ENCODE assay signal across 8 mouse cellular contexts in genomic region chr13:64093341-64093740, GRCm38 (mm10). TPM values are rescaled to one million over a fixed set of nuclear protein-coding genes. Genes with fewer than 3 reads are reported as not detected.
DNase-seq lines count a peak whose midpoint lies in the region; ATAC-seq lines count a peak whose summit lies in the region.

No protein-coding gene starts in this region.

- peak; percentile 96 for DNase-seq in intestine, embryonic 14.5 days (ENCODE audit: low spot score)
- peak; percentile 37 for DNase-seq in brain, embryonic 18.5 days (ENCODE audit: low read depth, low spot score)
- peak; percentile 67 to 74 for DNase-seq in frontal cortex, postnatal 25 days (ENCODE audit: low spot score in 2 of 2)
- DNase-seq in limb, embryonic 10.5 days (ENCODE audit: low spot score) = peak; percentile 85
- peak; percentile 22 to 51 for DNase-seq in natural killer cell, adult 2 months (ENCODE audit: low spot score in 2 of 2)
- peak; percentile 43 for DNase-seq in thymus, postnatal 0 days (ENCODE audit: low spot score)

- no peak overlapping the region for H3K4me3 ChIP-seq in intestine, embryonic 14.5 days (ENCODE audit: low read depth, low read length)
- no peak overlapping the region for H3K4me3 ChIP-seq in intestine, embryonic 16.5 days (ENCODE audit: low read length)
- H3K4me3 ChIP-seq in kidney, embryonic 14.5 days (ENCODE audit: low read length) = no peak overlapping the region
- H3K4me3 ChIP-seq in limb, embryonic 10.5 days = no peak overlapping the region

- no peak overlapping the region for H3K27ac ChIP-seq in intestine, embryonic 14.5 days (ENCODE audit: low read depth)
- no peak overlapping the region for H3K27ac ChIP-seq in intestine, embryonic 16.5 days (ENCODE audit: low read length)
- H3K27ac ChIP-seq in kidney, embryonic 14.5 days (ENCODE audit: low read depth, low read length) = no peak overlapping the region
- H3K27ac ChIP-seq in limb, embryonic 10.5 days = no peak overlapping the region

- no peak overlapping the region for H3K9ac ChIP-seq in intestine, embryonic 14.5 days (ENCODE audit: low read length)
- H3K9ac ChIP-seq in intestine, embryonic 16.5 days (ENCODE audit: low read depth, low read length) = no peak overlapping the region
- no peak overlapping the region for H3K9ac ChIP-seq in kidney, embryonic 14.5 days (ENCODE audit: low read depth, low read length)

- H3K9me3 ChIP-seq in intestine, embryonic 14.5 days (ENCODE audit: control insufficient read depth, low read length) = no peaks in the 10 kb centered on the region
- H3K9me3 ChIP-seq in intestine, embryonic 16.5 days (ENCODE audit: control insufficient read depth, low read length) = no peaks in the 10 kb centered on the region
- no peaks in the 10 kb centered on the region for H3K9me3 ChIP-seq in kidney, embryonic 14.5 days (ENCODE audit: control insufficient read depth, low read length)
- no peaks in the 10 kb centered on the region for H3K9me3 ChIP-seq in limb, embryonic 10.5 days (replicated peaks)

- no peak overlapping the region for H3K4me2 ChIP-seq in intestine, embryonic 14.5 days (ENCODE audit: low read length)
- no peak overlapping the region for H3K4me2 ChIP-seq in intestine, embryonic 16.5 days (ENCODE audit: low read depth, low read length)
- H3K4me2 ChIP-seq in kidney, embryonic 14.5 days (replicated peaks; ENCODE audit: low read depth, low read length) = no peak overlapping the region

- 0% methylated on average over 1 of the region's 1 CpGs for WGBS in intestine, embryonic 14.5 days
- 4% methylated on average over 1 of the region's 1 CpGs for WGBS in intestine, embryonic 16.5 days
- 4% methylated on average over 1 of the region's 1 CpGs for WGBS in kidney, embryonic 14.5 days
- WGBS in limb, embryonic 10.5 days = 10% methylated on average over 1 of the region's 1 CpGs

- H3K4me1 ChIP-seq in intestine, embryonic 14.5 days (replicated peaks; ENCODE audit: control insufficient read depth, insufficient read depth, low read length) = peaks cover 4% of the 10 kb centered on the region; the same call in 1 of the 2 replicates
- no peaks in the 10 kb centered on the region; the same call in 1 of the 2 replicates for H3K4me1 ChIP-seq in intestine, embryonic 16.5 days (ENCODE audit: control insufficient read depth, insufficient read depth, low read length)
- H3K4me1 ChIP-seq in kidney, embryonic 14.5 days (ENCODE audit: control insufficient read depth, insufficient read depth, low read length) = no peaks in the 10 kb centered on the region
- peaks cover 8% of the 10 kb centered on the region; the same call in 1 of the 2 replicates for H3K4me1 ChIP-seq in limb, embryonic 10.5 days

- no peaks in the 10 kb centered on the region for H3K36me3 ChIP-seq in intestine, embryonic 14.5 days (ENCODE audit: control insufficient read depth, insufficient read depth, low read length)
- no peaks in the 10 kb centered on the region for H3K36me3 ChIP-seq in intestine, embryonic 16.5 days (ENCODE audit: control insufficient read depth, insufficient read depth, low read length)
- H3K36me3 ChIP-seq in kidney, embryonic 14.5 days (ENCODE audit: control insufficient read depth, insufficient read depth, low read length) = no peaks in the 10 kb centered on the region
- no peaks in the 10 kb centered on the region for H3K36me3 ChIP-seq in limb, embryonic 10.5 days

- ATAC-seq in intestine, embryonic 14.5 days (replicated peaks; ENCODE audit: low FRiP score, low TSS enrichment, low read depth) = no peak
- no peak; the same call in 1 of the 2 replicates for ATAC-seq in intestine, embryonic 16.5 days
- peak; percentile 60; the same call in 1 of the 2 replicates for ATAC-seq in kidney, embryonic 14.5 days (ENCODE audit: low FRiP score, low TSS enrichment)

- no peaks in the 10 kb centered on the region for H3K27me3 ChIP-seq in intestine, embryonic 14.5 days (replicated peaks; ENCODE audit: control insufficient read depth, insufficient read depth, low read length)
- H3K27me3 ChIP-seq in intestine, embryonic 16.5 days (replicated peaks; ENCODE audit: control insufficient read depth, insufficient read depth, low read length) = no peaks in the 10 kb centered on the region
- no peaks in the 10 kb centered on the region for H3K27me3 ChIP-seq in kidney, embryonic 14.5 days (ENCODE audit: control insufficient read depth, insufficient read depth, low read length)
- H3K27me3 ChIP-seq in limb, embryonic 10.5 days (ENCODE audit: low read depth, poor library complexity, severe bottlenecking) = no peaks in the 10 kb centered on the region

RNA-seq across cellular contexts. Expression of gene Hsd17b3, which starts 4.3 kb away (rescaled TPM):
- polyA plus RNA-seq in intestine, embryonic 14.5 days (2014; fragmentation: Nextera tagmentation; extraction: Ambion mirVana) = not detected in 2 replicates
- polyA plus RNA-seq in intestine, embryonic 16.5 days (2015; fragmentation: Nextera tagmentation; extraction: Ambion mirVana) = not detected in 2 replicates
- polyA plus RNA-seq in kidney, embryonic 14.5 days (2014; fragmentation: Nextera tagmentation; extraction: Ambion mirVana) = not detected in 2 replicates
- not detected in 2 replicates for polyA plus RNA-seq in limb, embryonic 10.5 days (2016; fragmentation: Nextera tagmentation; extraction: Ambion mirVana)
- not detected in 2 replicates for polyA plus RNA-seq in thymus, postnatal 0 days (2015; fragmentation: Nextera tagmentation; extraction: Ambion mirVana)

RNA-seq across cellular contexts. Expression of gene Slc35d2, which starts 35.8 kb away (rescaled TPM):
- 3.3 and 4.8 TPM in 2 replicates for polyA plus RNA-seq in intestine, embryonic 14.5 days (2014; fragmentation: Nextera tagmentation; extraction: Ambion mirVana)
- polyA plus RNA-seq in intestine, embryonic 16.5 days (2015; fragmentation: Nextera tagmentation; extraction: Ambion mirVana) = 5.5 and 6.8 TPM in 2 replicates
- 5.5 TPM in 2 replicates for polyA plus RNA-seq in kidney, embryonic 14.5 days (2014; fragmentation: Nextera tagmentation; extraction: Ambion mirVana)
- polyA plus RNA-seq in limb, embryonic 10.5 days (2016; fragmentation: Nextera tagmentation; extraction: Ambion mirVana) = 3.0 TPM in 2 replicates
- polyA plus RNA-seq in thymus, postnatal 0 days (2015; fragmentation: Nextera tagmentation; extraction: Ambion mirVana) = 3.1 and 3.8 TPM in 2 replicates

RNA-seq across cellular contexts. Expression of gene Zfp367, which starts 59.7 kb away (rescaled TPM):
- 22.4 and 23.7 TPM in 2 replicates for polyA plus RNA-seq in intestine, embryonic 14.5 days (2014; fragmentation: Nextera tagmentation; extraction: Ambion mirVana)
- 12.8 and 13.4 TPM in 2 replicates for polyA plus RNA-seq in intestine, embryonic 16.5 days (2015; fragmentation: Nextera tagmentation; extraction: Ambion mirVana)
- polyA plus RNA-seq in kidney, embryonic 14.5 days (2014; fragmentation: Nextera tagmentation; extraction: Ambion mirVana) = 13.6 and 21.4 TPM in 2 replicates
- polyA plus RNA-seq in limb, embryonic 10.5 days (2016; fragmentation: Nextera tagmentation; extraction: Ambion mirVana) = 11.2 and 12.6 TPM in 2 replicates
- 22.0 and 24.0 TPM in 2 replicates for polyA plus RNA-seq in thymus, postnatal 0 days (2015; fragmentation: Nextera tagmentation; extraction: Ambion mirVana)

Comparison
In these comparisons a context has a peak if more than half of its experiments do, and no peak if none do; other contexts are left out.
1. DNase-seq: peak in every context shown above with its lines; median percentile 96 in intestine, embryonic 14.5 days; 85 in limb, embryonic 10.5 days; 70 in frontal cortex, postnatal 25 days; 43 in thymus, postnatal 0 days; 37 in brain, embryonic 18.5 days; 36 in natural killer cell, adult 2 months.